21 mouse cellular contexts compared by ENCODE assay signal in the genomic region with DNA sequence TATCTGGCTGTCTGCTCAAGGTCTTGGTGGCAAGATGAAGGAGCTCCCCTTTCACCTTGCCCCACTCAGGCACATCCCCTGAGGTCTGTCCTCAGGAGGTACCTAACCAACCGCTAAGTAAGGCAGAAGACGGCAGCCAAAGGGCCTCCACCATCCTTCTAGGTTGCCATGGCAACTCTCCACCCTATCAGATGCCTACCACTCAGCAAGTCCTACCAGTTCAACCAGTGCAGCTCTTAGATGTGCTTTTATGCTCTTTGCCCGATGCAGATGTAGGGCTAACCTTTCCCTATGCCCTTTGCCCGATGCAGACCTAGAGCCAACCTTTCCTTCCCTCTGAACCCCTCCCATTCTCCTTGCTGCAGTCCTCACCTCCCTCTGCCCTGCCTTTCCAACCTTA. TPM values are rescaled to one million over a fixed set of nuclear protein-coding genes. Genes with fewer than 3 reads are reported as not detected.
DNase-seq lines count a peak whose midpoint lies in the region; ATAC-seq and TF ChIP-seq lines count a peak whose summit lies in the region.
"Had no signal": no experiment of that assay in that cellular context is flagged by ENCODE, and none has a peak within 500 bp of the region (broad histone marks: within the 10 kb centered on the region; RNA-seq: fewer than 3 reads in every experiment).

No protein-coding gene starts in this region.

- DNase-seq in hindbrain, embryonic 11.5 days (ENCODE audit: low spot score), result no peak
- DNase-seq in lung, adult 2 months, result no peak
- DNase-seq in right cerebral cortex, adult 18-20 months, result peak; percentile 17
- no peak for DNase-seq in right cerebral cortex, postnatal 4 days
- no peak for DNase-seq in cerebellum, adult 9-11 months
- DNase-seq: adrenal gland, adult 2 months; B cell, adult 2 months; cerebellum, adult 9-10 months; kidney, adult 9 months; thymus, postnatal 36 days had no signal

- no peak overlapping the region for H3K27ac ChIP-seq in hindbrain, embryonic 16.5 days (ENCODE audit: low read depth, low read length)
- no peak overlapping the region for H3K27ac ChIP-seq in hindbrain, embryonic 11.5 days (ENCODE audit: low read depth, low read length)
- no peak overlapping the region for H3K27ac ChIP-seq in lung, embryonic 15.5 days
- H3K27ac ChIP-seq in intestine, embryonic 16.5 days (ENCODE audit: low read length), result no peak overlapping the region
- H3K27ac ChIP-seq: embryonic facial prominence, embryonic 13.5 days; forebrain, embryonic 15.5 days; heart, embryonic 10.5 days; hindbrain, embryonic 13.5 days; liver, embryonic 14.5 days; macrophage; midbrain, embryonic 10.5 days had no signal

- no peak overlapping the region for H3K4me3 ChIP-seq in hindbrain, embryonic 16.5 days (ENCODE audit: low read length)
- no peak overlapping the region for H3K4me3 ChIP-seq in hindbrain, embryonic 11.5 days (ENCODE audit: low read depth, low read length)
- no peak overlapping the region for H3K4me3 ChIP-seq in lung, embryonic 15.5 days
- H3K4me3 ChIP-seq in lung, adult 2 months (replicated peaks; ENCODE audit: extremely low read depth, low read depth, low read length), result no peak overlapping the region
- H3K4me3 ChIP-seq in intestine, embryonic 16.5 days (ENCODE audit: low read length), result no peak overlapping the region
- H3K4me3 ChIP-seq: embryonic facial prominence, embryonic 13.5 days; forebrain, embryonic 15.5 days; heart, embryonic 10.5 days; hindbrain, embryonic 13.5 days; midbrain, embryonic 10.5 days had no signal

- ATAC-seq in hindbrain, embryonic 16.5 days, result peak; percentile 70; the same call in 1 of the 2 replicates
- no peak for ATAC-seq in hindbrain, embryonic 11.5 days (ENCODE audit: low FRiP score)
- ATAC-seq in lung, embryonic 15.5 days (ENCODE audit: borderline replicate concordance, extremely low read depth, low FRiP score, low TSS enrichment), result peak; percentile 33; the same call in 1 of the 2 replicates
- peak; percentile 79 for ATAC-seq in intestine, embryonic 16.5 days
- ATAC-seq: forebrain, embryonic 15.5 days had no signal

- TF ChIP-seq POLR2A in lung, adult 2 months (IDR thresholded peaks at IDR 0.05; ENCODE audit: borderline replicate concordance, extremely low read depth, low read depth, low read length), result no peak

- peaks cover 9% of the 10 kb centered on the region for H3K27me3 ChIP-seq in hindbrain, embryonic 16.5 days (replicated peaks; ENCODE audit: control insufficient read depth, insufficient read depth, low read length)
- peaks cover 4% of the 10 kb centered on the region for H3K27me3 ChIP-seq in hindbrain, embryonic 11.5 days (ENCODE audit: control insufficient read depth, insufficient read depth, low read length)
- H3K27me3 ChIP-seq in lung, embryonic 15.5 days, result no peaks in the 10 kb centered on the region
- H3K27me3 ChIP-seq in intestine, embryonic 16.5 days (replicated peaks; ENCODE audit: control insufficient read depth, insufficient read depth, low read length), result no peaks in the 10 kb centered on the region; the same call in 1 of the 2 replicates

- H3K36me3 ChIP-seq in hindbrain, embryonic 16.5 days (ENCODE audit: control insufficient read depth, insufficient read depth, low read length), result no peaks in the 10 kb centered on the region
- no peaks in the 10 kb centered on the region for H3K36me3 ChIP-seq in hindbrain, embryonic 11.5 days (ENCODE audit: control insufficient read depth, insufficient read depth, low read length)
- H3K36me3 ChIP-seq in lung, embryonic 15.5 days, result no peaks in the 10 kb centered on the region
- no peaks in the 10 kb centered on the region for H3K36me3 ChIP-seq in intestine, embryonic 16.5 days (ENCODE audit: control insufficient read depth, insufficient read depth, low read length)
- H3K36me3 ChIP-seq: embryonic facial prominence, embryonic 13.5 days; forebrain, embryonic 15.5 days; heart, embryonic 10.5 days; hindbrain, embryonic 13.5 days; midbrain, embryonic 10.5 days had no signal

- H3K4me2 ChIP-seq in hindbrain, embryonic 16.5 days (ENCODE audit: low read length), result no peak overlapping the region
- H3K4me2 ChIP-seq in hindbrain, embryonic 11.5 days (replicated peaks; ENCODE audit: low read depth, low read length), result no peak overlapping the region
- no peak overlapping the region for H3K4me2 ChIP-seq in lung, embryonic 15.5 days
- no peak overlapping the region for H3K4me2 ChIP-seq in intestine, embryonic 16.5 days (ENCODE audit: low read depth, low read length)
- H3K4me2 ChIP-seq: embryonic facial prominence, embryonic 13.5 days; forebrain, embryonic 15.5 days; hindbrain, embryonic 13.5 days had no signal

- no peak overlapping the region for H3K9ac ChIP-seq in hindbrain, embryonic 16.5 days (ENCODE audit: low read depth, low read length)
- no peak overlapping the region for H3K9ac ChIP-seq in hindbrain, embryonic 11.5 days (ENCODE audit: low read depth, low read length)
- no peak overlapping the region for H3K9ac ChIP-seq in lung, embryonic 15.5 days
- H3K9ac ChIP-seq in intestine, embryonic 16.5 days (ENCODE audit: low read depth, low read length), result no peak overlapping the region
- H3K9ac ChIP-seq: embryonic facial prominence, embryonic 13.5 days; forebrain, embryonic 15.5 days; hindbrain, embryonic 13.5 days; liver, embryonic 14.5 days had no signal

- TF ChIP-seq CTCF in lung, adult 2 months (IDR thresholded peaks at IDR 0.05; ENCODE audit: insufficient read depth, low read length), result no peak

- WGBS in hindbrain, embryonic 16.5 days, result 53% methylated on average over 4 of the region's 4 CpGs
- WGBS in hindbrain, embryonic 11.5 days, result 53% methylated on average over 4 of the region's 4 CpGs
- WGBS in lung, embryonic 15.5 days, result 38% methylated on average over 4 of the region's 4 CpGs
- WGBS in lung, adult 2 months, result 70% methylated on average over 4 of the region's 4 CpGs
- 52% methylated on average over 4 of the region's 4 CpGs for WGBS in intestine, embryonic 16.5 days

- no peaks in the 10 kb centered on the region for H3K9me3 ChIP-seq in hindbrain, embryonic 16.5 days (ENCODE audit: control insufficient read depth, low read length)
- no peaks in the 10 kb centered on the region for H3K9me3 ChIP-seq in hindbrain, embryonic 11.5 days (ENCODE audit: control insufficient read depth, low read length)
- no peaks in the 10 kb centered on the region for H3K9me3 ChIP-seq in lung, embryonic 15.5 days
- H3K9me3 ChIP-seq in intestine, embryonic 16.5 days (ENCODE audit: control insufficient read depth, low read length), result no peaks in the 10 kb centered on the region
- H3K9me3 ChIP-seq: embryonic facial prominence, embryonic 13.5 days; forebrain, embryonic 15.5 days; heart, embryonic 10.5 days; hindbrain, embryonic 13.5 days; midbrain, embryonic 10.5 days had no signal

- H3K4me1 ChIP-seq in hindbrain, embryonic 16.5 days (ENCODE audit: control insufficient read depth, insufficient read depth, low read depth, low read length), result no peaks in the 10 kb centered on the region; the same call in 1 of the 2 replicates
- no peaks in the 10 kb centered on the region for H3K4me1 ChIP-seq in hindbrain, embryonic 11.5 days (replicated peaks; ENCODE audit: control insufficient read depth, insufficient read depth, low read length)
- H3K4me1 ChIP-seq in lung, embryonic 15.5 days, result peaks cover 38% of the 10 kb centered on the region
- peaks cover 9% of the 10 kb centered on the region; the same call in 1 of the 2 replicates for H3K4me1 ChIP-seq in lung, adult 2 months (ENCODE audit: control insufficient read depth, insufficient read depth, low read length)
- H3K4me1 ChIP-seq in intestine, embryonic 16.5 days (ENCODE audit: control insufficient read depth, insufficient read depth, low read length), result peaks cover 15% of the 10 kb centered on the region; the same call in 1 of the 2 replicates
- H3K4me1 ChIP-seq: forebrain, embryonic 15.5 days; hindbrain, embryonic 13.5 days had no signal

RNA-seq across cellular contexts. Expression of a gene that starts 7.5 kb away (rescaled TPM):
- polyA plus RNA-seq in hindbrain, embryonic 16.5 days (2015; fragmentation: Nextera tagmentation; extraction: Ambion mirVana), result 0.32 and 0.64 TPM in 2 replicates
- polyA plus RNA-seq in hindbrain, embryonic 11.5 days (2014; fragmentation: Nextera tagmentation; extraction: Ambion mirVana), result 0.39 and 0.73 TPM in 2 replicates
- polyA plus RNA-seq in lung, embryonic 15.5 days (2015; fragmentation: Nextera tagmentation; extraction: Ambion mirVana), result 3.9 and 4.9 TPM in 2 replicates
- 25.0 and 25.2 TPM in 2 replicates for polyA plus RNA-seq in lung, adult 2 months (2012; rRNA removed)
- 3.1 and 3.3 TPM in 2 replicates for polyA plus RNA-seq in intestine, embryonic 16.5 days (2015; fragmentation: Nextera tagmentation; extraction: Ambion mirVana)
- polyA plus RNA-seq: neural tube, embryonic 14.5 days had no signal

RNA-seq across cellular contexts. Expression of a gene that starts 30.7 kb away (rescaled TPM):
- polyA plus RNA-seq in hindbrain, embryonic 16.5 days (2015; fragmentation: Nextera tagmentation; extraction: Ambion mirVana), result 2.7 and 4.8 TPM in 2 replicates
- 3.1 and 3.3 TPM in 2 replicates for polyA plus RNA-seq in hindbrain, embryonic 11.5 days (2014; fragmentation: Nextera tagmentation; extraction: Ambion mirVana)
- polyA plus RNA-seq in lung, embryonic 15.5 days (2015; fragmentation: Nextera tagmentation; extraction: Ambion mirVana), result 9.6 and 9.9 TPM in 2 replicates
- 59.1 and 61.6 TPM in 2 replicates for polyA plus RNA-seq in lung, adult 2 months (2012; rRNA removed)
- polyA plus RNA-seq in intestine, embryonic 16.5 days (2015; fragmentation: Nextera tagmentation; extraction: Ambion mirVana), result 9.0 and 9.8 TPM in 2 replicates
